Mouse (Mus musculus): ENCODE results near the gene Rnf187. TPM values are rescaled to one million over a fixed set of nuclear protein-coding genes. Genes with fewer than 3 reads are reported as not detected.

Rnf187 gene
- total and polyA plus RNA-seq, 3 experiments, result 185 to 195 (median 188) TPM

DNA sequence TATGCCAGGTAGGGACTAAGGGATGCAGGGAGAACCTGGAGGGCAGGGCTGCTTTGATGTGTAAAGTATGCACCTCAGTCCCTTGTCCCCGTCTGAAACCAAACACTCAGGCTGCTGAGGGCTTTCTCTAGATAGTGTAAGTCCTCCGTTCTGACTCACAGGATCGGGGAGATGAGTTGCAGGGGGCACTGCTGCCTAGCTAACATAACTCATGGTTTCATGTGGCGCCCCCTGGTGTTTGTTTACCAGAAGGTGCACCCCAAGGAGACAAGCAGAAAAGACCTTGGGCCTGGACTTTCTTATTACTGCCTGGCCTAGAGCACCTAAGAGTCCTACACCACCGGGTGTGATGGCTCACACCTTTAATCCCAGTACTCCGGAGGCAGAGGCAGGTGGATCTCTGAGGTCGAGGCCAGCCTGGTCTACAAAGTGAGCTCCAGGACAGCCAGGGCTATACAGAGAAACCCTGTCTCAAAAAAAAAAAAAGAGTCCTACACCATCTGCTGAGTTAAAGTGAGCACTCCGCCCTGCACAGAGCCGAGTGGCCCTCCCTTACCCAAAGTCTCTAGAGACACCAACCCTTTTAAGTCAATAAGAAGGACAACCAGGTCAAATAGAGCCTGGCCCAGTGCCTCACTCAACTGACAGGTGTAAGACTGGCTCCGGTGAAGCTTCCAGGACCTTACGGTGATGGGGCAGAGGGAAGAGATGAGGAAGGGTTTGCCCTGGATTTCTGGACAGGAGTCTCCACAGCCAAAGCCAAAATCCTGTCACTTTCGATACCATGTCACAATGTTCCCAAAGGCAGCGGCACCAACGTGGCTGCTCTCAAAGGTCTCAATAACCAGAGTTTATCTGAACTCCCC, 21.6 kb downstream of the Rnf187 start:
- H3K4me3 ChIP-seq (replicated peaks in 1 of 3; ENCODE audit: low read depth in 2 of 3, low read length in 2 of 3, poor library complexity in 1 of 3), result no peak overlapping the region
- TF ChIP-seq TCF12 (IDR thresholded peaks at IDR 0.05; ENCODE audit: low read depth, low read length) (no peak), ZKSCAN1 (IDR thresholded peaks at IDR 0.05; ENCODE audit: borderline replicate concordance, low read depth, low read length) (no peak), POLR2AphosphoS2 (IDR thresholded peaks at IDR 0.05; ENCODE audit: low read depth, low read length) (no peak), PAX5 (IDR thresholded peaks at IDR 0.05; ENCODE audit: low read length) (no peak), CHD2 (IDR thresholded peaks at IDR 0.05; ENCODE audit: low read length) (no peak), EP300 (IDR thresholded peaks at IDR 0.05; ENCODE audit: low read length) (no peak), ZNF384 (IDR thresholded peaks at IDR 0.05; ENCODE audit: low read depth, low read length) (peak; percentile 19; the same call in 1 of the 2 replicates), MAX (IDR thresholded peaks at IDR 0.05; ENCODE audit: low read length) (no peak), MAFK (IDR thresholded peaks at IDR 0.05; ENCODE audit: insufficient replicate concordance, low read length) (no peak), ZMIZ1 (IDR thresholded peaks at IDR 0.05; ENCODE audit: low read depth, low read length) (no peak), KAT2A (IDR thresholded peaks at IDR 0.05; ENCODE audit: insufficient replicate concordance, low read length) (no peak), JUN (IDR thresholded peaks at IDR 0.05; ENCODE audit: insufficient read depth, low read depth, low read length) (no peak), RAD21 (IDR thresholded peaks at IDR 0.05; ENCODE audit: low read depth, low read length) (peak; percentile 26), NELFE (IDR thresholded peaks at IDR 0.05; ENCODE audit: low read depth, low read length) (no peak), ELF1 (IDR thresholded peaks at IDR 0.05; ENCODE audit: low read depth, low read length) (no peak), SMC3 (IDR thresholded peaks at IDR 0.05; ENCODE audit: low read depth, low read length) (peak; percentile 57), CTCF (conservative IDR thresholded peaks at IDR 0.05 in 1 of 2, IDR thresholded peaks at IDR 0.05 in 1 of 2; ENCODE audit: low read depth in 2 of 2, low read length in 2 of 2) (peak; percentile 77 to 82), MEF2A (IDR thresholded peaks at IDR 0.05; ENCODE audit: borderline replicate concordance, low read depth, low read length) (no peak), MYC (IDR thresholded peaks at IDR 0.05; ENCODE audit: low read depth, low read length) (peak; percentile 40; the same call in 1 of the 2 replicates), MAZ (IDR thresholded peaks at IDR 0.05; ENCODE audit: low read depth, low read length) (no peak), GABPA (IDR thresholded peaks at IDR 0.05; ENCODE audit: insufficient replicate concordance, low read depth, low read length) (no peak), IRF4 (IDR thresholded peaks at IDR 0.05; ENCODE audit: low read depth, low read length) (0 out of 2 replicates have a peak, but pooled peaks have one; percentile 12), HCFC1 (IDR thresholded peaks at IDR 0.05; ENCODE audit: low read depth, low read length) (no peak), ZC3H11A (IDR thresholded peaks at IDR 0.05; ENCODE audit: low read depth, low read length) (no peak)
- H3K79me2 ChIP-seq (replicated peaks; ENCODE audit: control insufficient read depth, extremely low read depth, insufficient read depth, poor library complexity, severe bottlenecking), result no peaks in the 10 kb centered on the region
- H3K9ac ChIP-seq (ENCODE audit: insufficient read depth, low read depth), result no peak overlapping the region
- peaks cover 10 to 18% of the 10 kb centered on the region in 2 experiments for H3K4me1 ChIP-seq (ENCODE audit: control insufficient read depth in 1 of 2, insufficient read depth in 2 of 2)
- dilution Hi-C loops (cut with MboI; ENCODE audit: extremely low pct_ligation_motif_present, extremely low pct_unique_long_range_greater_than_20kb, low sequenced_read_pairs) (no loop called here), in situ Hi-C loops (cut with MboI; ENCODE audit: low pct_ligation_motif_present, low pct_unique_long_range_greater_than_20kb, low sequenced_read_pairs) (no loop called here)
- H3K27me3 ChIP-seq (replicated peaks), result peaks cover 72% of the 10 kb centered on the region
- DNase-seq (ENCODE audit: extremely low read depth), result peak; percentile 87
- no peak overlapping the region for H3K27ac ChIP-seq (ENCODE audit: insufficient read depth, low read depth)
- no peaks in the 10 kb centered on the region for H3K36me3 ChIP-seq (replicated peaks in 1 of 2; ENCODE audit: control insufficient read depth in 1 of 2, insufficient read depth in 1 of 2, low read length in 1 of 2)
- no peaks in the 10 kb centered on the region for H3K9me3 ChIP-seq (replicated peaks; ENCODE audit: low read length)
- no peak overlapping the region for H3K4me2 ChIP-seq (ENCODE audit: insufficient read depth, low read depth, poor library complexity, severe bottlenecking)
